Mouse (Mus musculus) midbrain, postnatal 0 days (tissue): ENCODE measurements around the gene Artn. TPM values are rescaled to one million over a fixed set of nuclear protein-coding genes. Genes with fewer than 3 reads are reported as not detected.

ENCODE experiments used
- ATAC-seq: fragments of 200-750 bp; cut with Nextera tagmentation; 2 replicates; pipeline ENCODE4 v1.8.0; 2017; ENCODE audit warnings: moderate number of reproducible peaks, mild to moderate bottlenecking, moderate TSS enrichment, moderate library complexity; ENCODE audit not compliant: low FRiP score
- DNase-seq: peaks from one replicate; pipeline ENCODE4 v3.0.0-alpha.2; 2015; ENCODE audit warnings: low spot score
- H3K27ac ChIP-seq: fragments of 300-500 bp; sonication (generic); 2 replicates; pipeline ENCODE4 v1.5.1; 2014; ENCODE audit warnings: low read depth, mild to moderate bottlenecking, low read length, mixed read lengths
- H3K27me3 ChIP-seq: fragments of 300-500 bp; sonication (generic); 2 replicates; pipeline ENCODE4 v1.6.1; 2014; ENCODE audit warnings: low read length, control low read depth, mixed read lengths; ENCODE audit not compliant: insufficient read depth
- H3K36me3 ChIP-seq: fragments of 300-500 bp; sonication (generic); 2 replicates; pipeline ENCODE4 v1.6.1; 2014; ENCODE audit warnings: low read length, control low read depth, mixed read lengths; ENCODE audit not compliant: insufficient read depth
- H3K4me1 ChIP-seq: fragments of 300-500 bp; sonication (generic); 2 replicates; pipeline ENCODE4 v1.6.1; 2014; ENCODE audit warnings: mild to moderate bottlenecking, control low read depth, antibody characterized with exemption, low read length, mixed read lengths; ENCODE audit not compliant: insufficient read depth
- H3K4me2 ChIP-seq: fragments of 300-500 bp; sonication (generic); 2 replicates; pipeline ENCODE4 v1.6.1; 2014; ENCODE audit warnings: low read depth, mild to moderate bottlenecking, low read length, mixed read lengths; ENCODE audit not compliant: poor library complexity, severe bottlenecking
- H3K4me3 ChIP-seq: fragments of 300-500 bp; sonication (generic); 2 replicates; pipeline ENCODE4 v1.5.1; 2014; ENCODE audit warnings: low read depth, mild to moderate bottlenecking, low read length, moderate library complexity
- H3K9ac ChIP-seq: fragments of 300-500 bp; sonication (generic); replicated peaks from 2 replicates; pipeline ENCODE4 v1.6.1; 2014; ENCODE audit warnings: mild to moderate bottlenecking, low read length, moderate library complexity, mixed read lengths; ENCODE audit not compliant: poor library complexity, severe bottlenecking
- H3K9me3 ChIP-seq: fragments of 300-500 bp; sonication (generic); 2 replicates; pipeline ENCODE4 v1.6.1; 2016; ENCODE audit warnings: low read length, control low read depth
- CTCF ChIP-seq: IDR thresholded peaks from 2 replicates; pipeline ENCODE4 v1.5.1; 2016; ENCODE audit warnings: antibody characterized with exemption, mild to moderate bottlenecking
- WGBS: fragments of 180-500 bp; shearing (Covaris S2); extraction: QIAGEN DNeasy Blood & Tissue Kit; methylation state at CpG from one replicate; pipeline ENCODE4 v1.1.7; 2014; 5-methylcytosine and 5-hydroxymethylcytosine counted together
- polyA plus RNA-seq: library from polyadenylated mRNA; unstranded; fragments of >200 nt; fragmentation: Nextera tagmentation; extraction: Ambion mirVana; gene quantifications from 2 replicates; pipeline ENCODE4 v1.2.1, GENCODE M21; 2015
- total RNA-seq: library from RNA; depleted of rRNA; stranded (reverse); fragments of >200 nt; gene quantifications from 2 replicates; pipeline ENCODE4 v1.2.3, GENCODE M21; 2014

The Artn gene
- total and polyA plus RNA-seq, 2 experiments from 2014 or later, result 0.48 to 2.0 TPM

GRCm38 (mm10) chr4:117917847-117918246 is 11.7 kb downstream of the Artn start:
- no peaks in the 10 kb centered on the region for H3K36me3 ChIP-seq
- 95% methylated on average over 4 of the region's 4 CpGs for WGBS
- H3K27me3 ChIP-seq, result no peaks in the 10 kb centered on the region
- peaks cover 8% of the 10 kb centered on the region; the same call in 1 of the 2 replicates for H3K4me1 ChIP-seq
- ATAC-seq, result no peak
- no peak overlapping the region for H3K27ac ChIP-seq
- H3K4me2 ChIP-seq, result no peak overlapping the region
- DNase-seq, result no peak
- no peak for TF ChIP-seq CTCF
- H3K9me3 ChIP-seq, result no peaks in the 10 kb centered on the region
- no peak overlapping the region for H3K4me3 ChIP-seq
- no peak overlapping the region for H3K9ac ChIP-seq

- Histone ChIP-seq H3K36me3 (no peaks in the 10 kb centered on the region), H3K9ac (no peak overlapping the region), H3K4me2 (no peak overlapping the region), H3K27ac (no peak overlapping the region), H3K27me3 (no peaks in the 10 kb centered on the region), H3K4me3 (no peak overlapping the region), H3K9me3 (no peaks in the 10 kb centered on the region), H3K4me1 (peaks cover 10% of the 10 kb centered on the region; the same call in 1 of the 2 replicates)
- TF ChIP-seq CTCF, result no peak
- no peak for ATAC-seq
- DNase-seq, result no peak
- WGBS, result 98% methylated on average over 4 of the region's 4 CpGs
These were observed 12.2 kb downstream of the Artn start for GRCm38 (mm10) chr4:117917402-117917801.

- DNase-seq, result no peak
- Histone ChIP-seq H3K27me3 (no peaks in the 10 kb centered on the region), H3K4me3 (peak overlapping the region; percentile 68; the same call in 1 of the 2 replicates), H3K9me3 (no peaks in the 10 kb centered on the region), H3K4me1 (peaks cover 10% of the 10 kb centered on the region; the same call in 1 of the 2 replicates), H3K36me3 (no peaks in the 10 kb centered on the region; the same call in 1 of the 2 replicates), H3K9ac (no peak overlapping the region), H3K27ac (no peak overlapping the region), H3K4me2 (no peak overlapping the region)
- no peak for TF ChIP-seq CTCF
- no peak for ATAC-seq
- 94% methylated on average over 5 of the region's 5 CpGs for WGBS
These were observed 13.2 kb downstream of the Artn start for GRCm38 (mm10) chr4:117916386-117916785.

- no peak for TF ChIP-seq CTCF
- Histone ChIP-seq H3K36me3 (no peaks in the 10 kb centered on the region; the same call in 1 of the 2 replicates), H3K27ac (peak overlapping the region; percentile 63), H3K9me3 (no peaks in the 10 kb centered on the region), H3K4me2 (peak overlapping the region; percentile 84), H3K4me3 (peak overlapping the region; percentile 68), H3K9ac (peak overlapping the region; percentile 75), H3K4me1 (peaks cover 10% of the 10 kb centered on the region; the same call in 1 of the 2 replicates), H3K27me3 (no peaks in the 10 kb centered on the region)
- 2% methylated on average over 19 of the region's 19 CpGs for WGBS
- ATAC-seq (no peak), DNase-seq (no peak)
These were observed 14.0 kb downstream of the Artn start for GRCm38 (mm10) chr4:117915489-117916105.

- ATAC-seq, result peak; percentile 95
- peaks cover 10% of the 10 kb centered on the region; the same call in 1 of the 2 replicates for H3K4me1 ChIP-seq
These were observed 14.7 kb downstream of the Artn start, which contains the start of gene Ipo13 for GRCm38 (mm10) chr4:117914591-117915442. Ipo13 (minus strand) TSS chr4:117914999.

More at GRCm38 (mm10) chr4:117914591-117915442, 14.7 kb downstream of the Artn start, which contains the start of gene Ipo13:
- Histone ChIP-seq H3K27me3 (no peaks in the 10 kb centered on the region), H3K4me2 (peak within 1 kb of the TSS; percentile 84), H3K4me3 (peak within 1 kb of the TSS; percentile 68), H3K27ac (peak within 1 kb of the TSS; percentile 89), H3K36me3 (no peaks in the 10 kb centered on the region; the same call in 1 of the 2 replicates), H3K9me3 (no peaks in the 10 kb centered on the region), H3K9ac (peak within 1 kb of the TSS; percentile 75)
- WGBS, result under 1% methylated on average over 56 of the region's 61 CpGs
- DNase-seq, result peak; percentile 96
- peak; percentile 61 for TF ChIP-seq CTCF
